Mouse (Mus musculus) cerebellum, adult 9-11 months (tissue): ENCODE measurements around the gene Kcne3.

ENCODE experiments used
- DNase-seq: peaks from one replicate; pipeline ENCODE4 v3.0.0; 2022

Gene Kcne3

GRCm38 (mm10) chr7:100176269-100176668 is at the start of gene Kcne3:
Gene Kcne3 (plus strand): TSS chr7:100176502.
- DNase-seq = no peak

- DNase-seq = no peak
These were observed 49.8 kb upstream of the Kcne3 start for GRCm38 (mm10) chr7:100126514-100126913.

- DNase-seq = no peak
These were observed 47.9 kb upstream of the Kcne3 start for GRCm38 (mm10) chr7:100128262-100129041.

GRCm38 (mm10) chr7:100130592-100130991 is 45.7 kb upstream of the Kcne3 start:
- no peak for DNase-seq

GRCm38 (mm10) chr7:100132379-100132778 is 43.9 kb upstream of the Kcne3 start:
- DNase-seq = no peak

- DNase-seq = no peak
These were observed 39.3 kb upstream of the Kcne3 start for GRCm38 (mm10) chr7:100137038-100137437.

- no peak for DNase-seq
These were observed 38.2 kb upstream of the Kcne3 start for GRCm38 (mm10) chr7:100138075-100138474.

GRCm38 (mm10) chr7:100140591-100140990 is 35.7 kb upstream of the Kcne3 start:
- no peak for DNase-seq

- peak; percentile 16 for DNase-seq
These were observed 27.7 kb upstream of the Kcne3 start for GRCm38 (mm10) chr7:100148586-100148985.

GRCm38 (mm10) chr7:100150086-100150485 is 26.2 kb upstream of the Kcne3 start:
- DNase-seq = no peak

- DNase-seq = no peak
These were observed 25.7 kb upstream of the Kcne3 start for GRCm38 (mm10) chr7:100150626-100151025.

- DNase-seq = peak; percentile 11
These were observed 18.6 kb upstream of the Kcne3 start for GRCm38 (mm10) chr7:100157669-100158068.

- peak; percentile 96 for DNase-seq
These were observed 17.0 kb upstream of the Kcne3 start, which contains the start of gene Lipt2 for GRCm38 (mm10) chr7:100159105-100159841. Gene Lipt2 (plus strand): TSS chr7:100159277.

- no peak for DNase-seq
These were observed 16.3 kb upstream of the Kcne3 start for GRCm38 (mm10) chr7:100160006-100160405.

- no peak for DNase-seq
These were observed 12.8 kb upstream of the Kcne3 start for GRCm38 (mm10) chr7:100163506-100163905.

- DNase-seq = no peak
These were observed 7.6 kb upstream of the Kcne3 start for GRCm38 (mm10) chr7:100168654-100169053.

GRCm38 (mm10) chr7:100170756-100171155 is 5.5 kb upstream of the Kcne3 start:
- no peak for DNase-seq

- no peak for DNase-seq
These were observed 2.0 kb downstream of the Kcne3 start for GRCm38 (mm10) chr7:100178016-100178890.

GRCm38 (mm10) chr7:100178891-100179233 is 2.6 kb downstream of the Kcne3 start:
- no peak for DNase-seq

- DNase-seq = no peak
These were observed 3.1 kb downstream of the Kcne3 start for GRCm38 (mm10) chr7:100179394-100179793.

GRCm38 (mm10) chr7:100179836-100180407 is 3.6 kb downstream of the Kcne3 start:
- no peak for DNase-seq

GRCm38 (mm10) chr7:100181176-100181575 is 4.9 kb downstream of the Kcne3 start:
- DNase-seq = no peak

- DNase-seq = no peak
These were observed 5.3 kb downstream of the Kcne3 start for GRCm38 (mm10) chr7:100181614-100182013.
